Mouse (Mus musculus) thymus, adult 2 months (tissue): ENCODE data around the gene Raph1. TPM values are rescaled to one million over a fixed set of nuclear protein-coding genes. Genes with fewer than 3 reads are reported as not detected.
A peak's percentile ranks its signal among the peaks of the same experiment; 100 is the strongest.

Source experiments
- DNase-seq: peaks from one replicate; pipeline ENCODE4 v3.0.0; 2021
- H3K27ac ChIP-seq: fragments of 200-500 bp; 2 replicates; pipeline ENCODE4 v1.5.1; 2012; ENCODE audit warnings: low read length, control low read depth; ENCODE audit not compliant: control insufficient read depth, insufficient read depth
- H3K27me3 ChIP-seq: fragments of 200-500 bp; 2 replicates; pipeline ENCODE4 v1.6.1; 2012; ENCODE audit warnings: mild to moderate bottlenecking, low read length, moderate library complexity, mixed read lengths; ENCODE audit not compliant: control insufficient read depth, insufficient read depth
- H3K36me3 ChIP-seq: fragments of 200-500 bp; 2 replicates; pipeline ENCODE4 v1.6.1; 2012; ENCODE audit warnings: mild to moderate bottlenecking, low read length, moderate library complexity; ENCODE audit not compliant: control insufficient read depth, insufficient read depth
- H3K4me1 ChIP-seq: fragments of 200-500 bp; replicated peaks from 2 replicates; pipeline ENCODE4 v1.6.1; 2012; ENCODE audit warnings: low read length; ENCODE audit not compliant: control insufficient read depth, insufficient read depth
- H3K4me3 ChIP-seq: fragments of 200-500 bp; 2 replicates; pipeline ENCODE4 v1.5.1; 2012; ENCODE audit warnings: mild to moderate bottlenecking, low read length, control low read depth, moderate library complexity; ENCODE audit not compliant: control insufficient read depth, insufficient read depth
- CTCF ChIP-seq: fragments of 200-500 bp; IDR thresholded peaks from 2 replicates; pipeline ENCODE4 v1.5.1; 2012; ENCODE audit warnings: mild to moderate bottlenecking, control low read depth, low read length, moderate library complexity, borderline replicate concordance; ENCODE audit not compliant: control insufficient read depth, poor library complexity, insufficient read depth; ENCODE audit errors: extremely low read depth
- POLR2A ChIP-seq: fragments of 200-500 bp; IDR thresholded peaks from 2 replicates; pipeline ENCODE4 v1.6.1; 2012; ENCODE audit warnings: mild to moderate bottlenecking, low read length, control low read depth, moderate library complexity; ENCODE audit not compliant: control insufficient read depth, poor library complexity, insufficient read depth; ENCODE audit errors: extremely low read depth
- WGBS: fragments of 180-500 bp; shearing (Covaris S2); methylation state at CpG from one replicate; pipeline ENCODE4 v1.1.7; 2018; 5-methylcytosine and 5-hydroxymethylcytosine counted together
- polyA plus RNA-seq: library from polyadenylated mRNA; depleted of rRNA; stranded (reverse); fragments of >200 nt; gene quantifications from 2 replicates; pipeline ENCODE4 v1.2.3, GENCODE M21; 2012; rRNA removed

The Raph1 gene
- polyA plus RNA-seq, result 5.7 and 7.1 TPM in 2 replicates

GRCm38 (mm10) chr1:60566631-60567311 lies at the start of gene Raph1:
Gene Raph1 (minus strand): TSS chr1:60567104.
- no peaks in the 10 kb centered on the region for H3K36me3 ChIP-seq
- TF ChIP-seq CTCF, result no peak
- peak; percentile 39; the same call in 1 of the 2 replicates for TF ChIP-seq POLR2A
- DNase-seq, result peak; percentile 36
- peaks cover 2% of the 10 kb centered on the region for H3K27me3 ChIP-seq
- H3K4me1 ChIP-seq, result peaks cover 8% of the 10 kb centered on the region
- no peak within 1 kb of the TSS for H3K27ac ChIP-seq
- peak within 1 kb of the TSS; percentile 73 for H3K4me3 ChIP-seq
- WGBS, result 2% methylated on average over 92 of the region's 92 CpGs

GRCm38 (mm10) chr1:60615703-60616102 lies 48.8 kb upstream of the Raph1 start:
- Histone ChIP-seq H3K27me3 (no peaks in the 10 kb centered on the region), H3K4me3 (no peak overlapping the region), H3K36me3 (no peaks in the 10 kb centered on the region), H3K4me1 (no peaks in the 10 kb centered on the region), H3K27ac (no peak overlapping the region)
- DNase-seq, result no peak
- TF ChIP-seq POLR2A (no peak), CTCF (no peak)
- WGBS, result 20% methylated on average over 1 of the region's 1 CpGs

GRCm38 (mm10) chr1:60614902-60615301 lies 48.0 kb upstream of the Raph1 start:
- Histone ChIP-seq H3K36me3 (no peaks in the 10 kb centered on the region), H3K27me3 (no peaks in the 10 kb centered on the region), H3K4me3 (no peak overlapping the region), H3K27ac (no peak overlapping the region), H3K4me1 (no peaks in the 10 kb centered on the region)
- DNase-seq, result no peak
- TF ChIP-seq CTCF (no peak), POLR2A (no peak)
- 93% methylated on average over 1 of the region's 1 CpGs for WGBS

GRCm38 (mm10) chr1:60611968-60612367 lies 45.1 kb upstream of the Raph1 start:
- WGBS, result 96% methylated on average over 3 of the region's 3 CpGs
- H3K4me3 ChIP-seq, result no peak overlapping the region
- TF ChIP-seq POLR2A, result no peak
- TF ChIP-seq CTCF, result no peak
- 0 out of 2 replicates have a peak, but pooled peaks cover 2% of the 10 kb centered on the region for H3K4me1 ChIP-seq
- no peaks in the 10 kb centered on the region for H3K27me3 ChIP-seq
- H3K36me3 ChIP-seq, result no peaks in the 10 kb centered on the region
- H3K27ac ChIP-seq, result no peak overlapping the region
- no peak for DNase-seq

- no peak for DNase-seq
- H3K4me1 ChIP-seq, result 0 out of 2 replicates have a peak, but pooled peaks cover 2% of the 10 kb centered on the region
- H3K27me3 ChIP-seq, result no peaks in the 10 kb centered on the region
- H3K4me3 ChIP-seq, result no peak overlapping the region
- no peak overlapping the region for H3K27ac ChIP-seq
- TF ChIP-seq POLR2A (no peak), CTCF (no peak)
- 91% methylated on average over 4 of the region's 4 CpGs for WGBS
- no peaks in the 10 kb centered on the region for H3K36me3 ChIP-seq
Observed at GRCm38 (mm10) chr1:60610631-60611030, 43.7 kb upstream of the Raph1 start.

- TF ChIP-seq POLR2A (no peak), CTCF (no peak)
- 96% methylated on average over 8 of the region's 8 CpGs for WGBS
- H3K27ac ChIP-seq, result no peak overlapping the region
- H3K4me1 ChIP-seq, result 0 out of 2 replicates have a peak, but pooled peaks cover 2% of the 10 kb centered on the region
- H3K4me3 ChIP-seq, result no peak overlapping the region
- H3K36me3 ChIP-seq, result no peaks in the 10 kb centered on the region
- no peak for DNase-seq
- H3K27me3 ChIP-seq, result no peaks in the 10 kb centered on the region
Observed at GRCm38 (mm10) chr1:60609011-60609775, 42.3 kb upstream of the Raph1 start.
